Mouse (Mus musculus) spleen, adult 2 months (tissue): ENCODE data around the gene Gjb6.

Source experiments
- CTCF ChIP-seq: fragments of 200-500 bp; IDR thresholded peaks from 2 replicates; pipeline ENCODE4 v1.5.1; 2011; ENCODE audit warnings: mild to moderate bottlenecking, inconsistent platforms; ENCODE audit not compliant: insufficient read depth, insufficient read length, insufficient replicate concordance; ENCODE audit errors: extremely low read depth
- POLR2A ChIP-seq: fragments of 200-500 bp; IDR thresholded peaks from 2 replicates; pipeline ENCODE4 v1.6.1; 2011; ENCODE audit warnings: low read depth, low read length, inconsistent platforms

DNA sequence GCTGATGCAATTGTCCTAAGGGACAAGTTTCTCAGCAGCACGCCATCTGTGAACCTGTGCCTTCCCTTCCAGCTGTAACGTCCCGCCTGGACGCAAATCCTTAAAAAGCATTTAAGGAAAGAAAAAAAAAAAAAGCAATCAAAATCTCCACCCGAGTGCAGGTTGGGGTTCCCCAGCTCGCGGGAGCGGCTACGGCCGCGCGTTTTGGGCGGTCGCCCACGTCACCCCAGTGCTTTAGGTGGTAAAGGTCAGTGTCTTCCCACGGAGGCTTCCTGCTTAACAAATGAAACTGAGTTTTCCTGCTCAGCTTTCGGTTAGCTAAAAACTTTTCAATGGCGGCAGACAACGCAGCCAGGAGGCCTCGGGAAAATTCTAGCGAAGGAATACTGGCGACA, 29.7 kb downstream of the Gjb6 start:
- TF ChIP-seq CTCF (no peak), POLR2A (no peak)
